Mouse (Mus musculus) fibroblast of lung, adult 2 months (primary cell): ENCODE measurements around the gene Gpr137c.

Source experiments
- DNase-seq: peaks from one replicate; pipeline ENCODE4 v3.0.0-alpha.2; 2011; ENCODE audit warnings: low read depth

Gene Gpr137c

GRCm38 (mm10) chr14:45291608-45292007 is 72.1 kb downstream of the Gpr137c start:
- DNase-seq = no peak

- DNase-seq = no peak
These were observed 84.4 kb downstream of the Gpr137c start for GRCm38 (mm10) chr14:45303939-45304338.

- DNase-seq = no peak
These were observed 84.9 kb downstream of the Gpr137c start for GRCm38 (mm10) chr14:45304389-45304788.

GRCm38 (mm10) chr14:45305852-45306251 is 86.3 kb downstream of the Gpr137c start:
- no peak for DNase-seq

GRCm38 (mm10) chr14:45307630-45308328 is 88.3 kb downstream of the Gpr137c start:
- no peak for DNase-seq

- DNase-seq = no peak
These were observed 90.1 kb downstream of the Gpr137c start for GRCm38 (mm10) chr14:45309646-45310045.

GRCm38 (mm10) chr14:45310101-45310500 is 90.6 kb downstream of the Gpr137c start:
- no peak for DNase-seq

- no peak for DNase-seq
These were observed 97.4 kb downstream of the Gpr137c start for GRCm38 (mm10) chr14:45316927-45317326.

- no peak for DNase-seq
These were observed 98.4 kb downstream of the Gpr137c start for GRCm38 (mm10) chr14:45317921-45318411.

GRCm38 (mm10) chr14:45318426-45319236 is 99.1 kb downstream of the Gpr137c start, which contains the start of gene Ero1l:
Ero1l (minus strand) TSS chr14:45318771.
- peak; percentile 30 for DNase-seq

GRCm38 (mm10) chr14:45319237-45319610 is 99.7 kb downstream of the Gpr137c start:
- no peak for DNase-seq

GRCm38 (mm10) chr14:45320111-45320510 is 100.6 kb downstream of the Gpr137c start:
- no peak for DNase-seq

- no peak for DNase-seq
These were observed 101.5 kb downstream of the Gpr137c start for GRCm38 (mm10) chr14:45321067-45321466.

- DNase-seq = no peak
These were observed 102.1 kb downstream of the Gpr137c start for GRCm38 (mm10) chr14:45321622-45322021.

- no peak for DNase-seq
These were observed 102.9 kb downstream of the Gpr137c start for GRCm38 (mm10) chr14:45322450-45322849.

- DNase-seq = no peak
These were observed 103.8 kb downstream of the Gpr137c start for GRCm38 (mm10) chr14:45323320-45323719.

- peak; percentile 81 for DNase-seq
These were observed 106.0 kb downstream of the Gpr137c start for GRCm38 (mm10) chr14:45325471-45325870.

GRCm38 (mm10) chr14:45328072-45328713 is 108.7 kb downstream of the Gpr137c start:
- DNase-seq = no peak

- no peak for DNase-seq
These were observed 109.6 kb downstream of the Gpr137c start for GRCm38 (mm10) chr14:45329018-45329588.

GRCm38 (mm10) chr14:45329589-45330181 is 110.2 kb downstream of the Gpr137c start, which contains the start of gene Psmc6:
Psmc6 (plus strand) TSS chr14:45329788.
- peak; percentile 88 for DNase-seq
